27 mouse cellular contexts compared by ENCODE assay signal in the genomic region with DNA sequence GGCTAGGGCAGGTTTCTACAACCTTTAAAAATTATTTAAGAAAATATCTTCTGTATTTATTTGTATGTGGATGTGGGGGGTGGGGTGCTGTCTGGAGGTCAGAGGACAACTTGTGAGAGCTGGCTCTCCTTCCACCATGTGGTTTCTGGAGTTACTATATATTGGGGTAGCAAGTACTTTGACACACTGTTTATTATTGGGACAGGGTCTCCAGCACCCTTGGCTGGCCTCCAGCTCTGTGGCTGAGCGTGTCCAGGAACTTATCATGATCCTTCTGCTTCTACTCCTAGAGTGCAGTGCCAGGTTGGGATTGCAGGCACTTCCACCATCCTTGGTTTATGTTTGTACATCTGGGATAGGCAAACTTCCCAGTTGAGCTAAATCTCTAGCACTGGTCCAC. TPM values are rescaled to one million over a fixed set of nuclear protein-coding genes. Genes with fewer than 3 reads are reported as not detected.
DNase-seq lines count a peak whose midpoint lies in the region; ATAC-seq lines count a peak whose summit lies in the region.
"Had no signal": no experiment of that assay in that cellular context is flagged by ENCODE, and none has a peak within 500 bp of the region (broad histone marks: within the 10 kb centered on the region; RNA-seq: fewer than 3 reads in every experiment).

No protein-coding gene starts in this region.

- WGBS in forebrain, embryonic 16.5 days = 59% methylated on average over 1 of the region's 1 CpGs
- 78% methylated on average over 1 of the region's 1 CpGs for WGBS in forebrain, embryonic 12.5 days
- 24% methylated on average over 1 of the region's 1 CpGs for WGBS in heart, embryonic 16.5 days
- WGBS in intestine, embryonic 16.5 days = 46% methylated on average over 1 of the region's 1 CpGs
- 43% methylated on average over 1 of the region's 1 CpGs for WGBS in stomach, embryonic 14.5 days

- no peaks in the 10 kb centered on the region for H3K27me3 ChIP-seq in forebrain, embryonic 16.5 days (replicated peaks; ENCODE audit: control insufficient read depth, insufficient read depth, low read length)
- no peaks in the 10 kb centered on the region for H3K27me3 ChIP-seq in forebrain, embryonic 12.5 days
- H3K27me3 ChIP-seq in heart, embryonic 16.5 days (ENCODE audit: control insufficient read depth, insufficient read depth, low read length) = no peaks in the 10 kb centered on the region
- no peaks in the 10 kb centered on the region for H3K27me3 ChIP-seq in intestine, embryonic 16.5 days (replicated peaks; ENCODE audit: control insufficient read depth, insufficient read depth, low read length)
- H3K27me3 ChIP-seq in stomach, embryonic 14.5 days (ENCODE audit: control insufficient read depth, insufficient read depth, low read length) = no peaks in the 10 kb centered on the region
- H3K27me3 ChIP-seq: CH12.LX; limb, embryonic 13.5 days; liver, embryonic 12.5 days had no signal

- no peak for DNase-seq in heart, postnatal 10 days
- no peak for DNase-seq in Muller cell, postnatal 12 days (ENCODE audit: inconsistent ontology term)
- DNase-seq: adrenal gland, adult 2 months; B cell, adult 2 months; cerebellum, adult 11-12 months; cerebellum, postnatal 25 days; kidney, adult 18-20 months; layer of hippocampus, adult 9-11 months; lung, adult 18-20 months; right cerebral cortex, adult 18-20 months; right cerebral cortex, postnatal 4 days; thymus, postnatal 14 days had no signal

- H3K27ac ChIP-seq in forebrain, embryonic 16.5 days (ENCODE audit: low read length) = peak overlapping the region; percentile 50; the same call in 1 of the 2 replicates
- no peak overlapping the region for H3K27ac ChIP-seq in forebrain, embryonic 12.5 days
- H3K27ac ChIP-seq in heart, embryonic 16.5 days (ENCODE audit: low read length) = peak overlapping the region; percentile 27; the same call in 1 of the 2 replicates
- H3K27ac ChIP-seq in intestine, embryonic 16.5 days (ENCODE audit: low read length) = no peak overlapping the region
- H3K27ac ChIP-seq in stomach, embryonic 14.5 days (ENCODE audit: low read length) = no peak overlapping the region
- H3K27ac ChIP-seq: hindbrain, postnatal 0 days; kidney, postnatal 0 days; liver, embryonic 12.5 days; midbrain, embryonic 10.5 days had no signal

- H3K9me3 ChIP-seq in forebrain, embryonic 16.5 days (ENCODE audit: control insufficient read depth, low read length) = no peaks in the 10 kb centered on the region
- no peaks in the 10 kb centered on the region for H3K9me3 ChIP-seq in forebrain, embryonic 12.5 days
- no peaks in the 10 kb centered on the region for H3K9me3 ChIP-seq in heart, embryonic 16.5 days (replicated peaks; ENCODE audit: control insufficient read depth, low read length)
- no peaks in the 10 kb centered on the region for H3K9me3 ChIP-seq in intestine, embryonic 16.5 days (ENCODE audit: control insufficient read depth, low read length)
- H3K9me3 ChIP-seq in stomach, embryonic 14.5 days (ENCODE audit: control insufficient read depth, low read depth, low read length) = no peaks in the 10 kb centered on the region
- H3K9me3 ChIP-seq: G1E; limb, embryonic 13.5 days; liver, embryonic 12.5 days; midbrain, embryonic 10.5 days had no signal

- H3K4me3 ChIP-seq in forebrain, embryonic 16.5 days (replicated peaks; ENCODE audit: low read length) = no peak overlapping the region
- no peak overlapping the region for H3K4me3 ChIP-seq in forebrain, embryonic 12.5 days (replicated peaks)
- H3K4me3 ChIP-seq in heart, embryonic 16.5 days (ENCODE audit: low read length) = no peak overlapping the region
- H3K4me3 ChIP-seq in intestine, embryonic 16.5 days (ENCODE audit: low read length) = no peak overlapping the region
- H3K4me3 ChIP-seq in stomach, embryonic 14.5 days (ENCODE audit: low read depth, low read length) = no peak overlapping the region
- H3K4me3 ChIP-seq: limb, embryonic 13.5 days; liver, embryonic 12.5 days; midbrain, embryonic 10.5 days had no signal

- H3K9ac ChIP-seq in forebrain, embryonic 16.5 days (replicated peaks; ENCODE audit: low read depth, low read length) = no peak overlapping the region
- H3K9ac ChIP-seq in forebrain, embryonic 12.5 days = no peak overlapping the region
- H3K9ac ChIP-seq in heart, embryonic 16.5 days (ENCODE audit: low read length) = no peak overlapping the region
- H3K9ac ChIP-seq in intestine, embryonic 16.5 days (ENCODE audit: low read depth, low read length) = no peak overlapping the region
- H3K9ac ChIP-seq in stomach, embryonic 14.5 days (replicated peaks; ENCODE audit: low read depth, low read length) = no peak overlapping the region
- H3K9ac ChIP-seq: limb, embryonic 13.5 days; liver, embryonic 12.5 days had no signal

- ATAC-seq in forebrain, embryonic 16.5 days = no peak
- no peak for ATAC-seq in forebrain, embryonic 12.5 days (ENCODE audit: low FRiP score)
- no peak for ATAC-seq in heart, embryonic 16.5 days (replicated peaks; ENCODE audit: extremely low read depth, insufficient read depth, low FRiP score)
- ATAC-seq in intestine, embryonic 16.5 days = peak; percentile 26; the same call in 1 of the 2 replicates
- ATAC-seq in stomach, embryonic 14.5 days (ENCODE audit: insufficient number of reproducible peaks, insufficient read depth, low FRiP score, low read depth) = peak; percentile 10; the same call in 1 of the 2 replicates
- ATAC-seq: hindbrain, postnatal 0 days; liver, embryonic 12.5 days; midbrain, embryonic 16.5 days had no signal

- no peak overlapping the region for H3K4me2 ChIP-seq in forebrain, embryonic 16.5 days (ENCODE audit: low read length)
- H3K4me2 ChIP-seq in forebrain, embryonic 12.5 days = no peak overlapping the region
- no peak overlapping the region for H3K4me2 ChIP-seq in heart, embryonic 16.5 days (ENCODE audit: low read depth, low read length)
- H3K4me2 ChIP-seq in intestine, embryonic 16.5 days (ENCODE audit: low read depth, low read length) = no peak overlapping the region
- H3K4me2 ChIP-seq in stomach, embryonic 14.5 days (replicated peaks; ENCODE audit: low read depth, low read length) = no peak overlapping the region
- H3K4me2 ChIP-seq: limb, embryonic 13.5 days; liver, embryonic 12.5 days had no signal

- no peaks in the 10 kb centered on the region for H3K36me3 ChIP-seq in forebrain, embryonic 16.5 days (ENCODE audit: control insufficient read depth, insufficient read depth)
- no peaks in the 10 kb centered on the region for H3K36me3 ChIP-seq in forebrain, embryonic 12.5 days (replicated peaks)
- no peaks in the 10 kb centered on the region for H3K36me3 ChIP-seq in heart, embryonic 16.5 days (ENCODE audit: control insufficient read depth, insufficient read depth)
- H3K36me3 ChIP-seq in intestine, embryonic 16.5 days (ENCODE audit: control insufficient read depth, insufficient read depth, low read length) = no peaks in the 10 kb centered on the region
- no peaks in the 10 kb centered on the region; the same call in 1 of the 2 replicates for H3K36me3 ChIP-seq in stomach, embryonic 14.5 days (ENCODE audit: control insufficient read depth, insufficient read depth, low read length)
- H3K36me3 ChIP-seq: limb, embryonic 13.5 days had no signal

- H3K4me1 ChIP-seq in forebrain, embryonic 16.5 days (replicated peaks; ENCODE audit: control insufficient read depth, insufficient read depth, low read length) = peaks cover 8% of the 10 kb centered on the region
- peaks cover 4% of the 10 kb centered on the region; the same call in 1 of the 2 replicates for H3K4me1 ChIP-seq in forebrain, embryonic 12.5 days
- H3K4me1 ChIP-seq in heart, embryonic 16.5 days (ENCODE audit: control insufficient read depth, insufficient read depth, low read length) = peaks cover 30% of the 10 kb centered on the region
- peaks cover 13% of the 10 kb centered on the region for H3K4me1 ChIP-seq in intestine, embryonic 16.5 days (ENCODE audit: control insufficient read depth, insufficient read depth, low read length)
- H3K4me1 ChIP-seq in stomach, embryonic 14.5 days (ENCODE audit: control insufficient read depth, insufficient read depth, low read length) = peaks cover 7% of the 10 kb centered on the region

- intact Hi-C loops in heart, postnatal 10 days (cut with DNase I) = no loop called here

RNA-seq across cellular contexts. Expression of a gene that starts 9.6 kb away (rescaled TPM):
- polyA plus RNA-seq in forebrain, embryonic 16.5 days (2015; fragmentation: Nextera tagmentation; extraction: Ambion mirVana) = not detected in 2 replicates
- polyA plus RNA-seq in forebrain, embryonic 12.5 days (2016; fragmentation: Nextera tagmentation; extraction: Ambion mirVana) = 1.1 TPM in 1 of 2 replicates, not detected in the other
- 0.75 TPM in 1 of 2 replicates, not detected in the other for polyA plus RNA-seq in heart, embryonic 16.5 days (2015; fragmentation: Nextera tagmentation; extraction: Ambion mirVana)
- total RNA-seq in heart, postnatal 10 days (2021) = under 1 TPM in 1 of 2 experiments, not detected in 1; 0.65 TPM
- polyA plus RNA-seq in intestine, embryonic 16.5 days (2015; fragmentation: Nextera tagmentation; extraction: Ambion mirVana) = 0.81 and 2.1 TPM in 2 replicates
- 1.2 and 2.1 TPM in 2 replicates for polyA plus RNA-seq in stomach, embryonic 14.5 days (2014; fragmentation: Nextera tagmentation; extraction: Ambion mirVana)
- total RNA-seq: hindbrain, postnatal 0 days had no signal
- polyA plus RNA-seq: hindbrain, embryonic 11.5 days; large intestine, adult 2 months; midbrain, embryonic 16.5 days had no signal

RNA-seq across cellular contexts. Expression of a gene that starts 10.1 kb away (rescaled TPM):
- 56.7 and 70.2 TPM in 2 replicates for polyA plus RNA-seq in forebrain, embryonic 16.5 days (2015; fragmentation: Nextera tagmentation; extraction: Ambion mirVana)
- polyA plus RNA-seq in forebrain, embryonic 12.5 days (2016; fragmentation: Nextera tagmentation; extraction: Ambion mirVana) = 85.3 and 88.5 TPM in 2 replicates
- 61.3 and 67.6 TPM in 2 replicates for polyA plus RNA-seq in heart, embryonic 16.5 days (2015; fragmentation: Nextera tagmentation; extraction: Ambion mirVana)
- total RNA-seq in heart, postnatal 10 days (2021) = 10 to 100 TPM; 87.3 to 98.4 TPM
- 66.9 and 74.3 TPM in 2 replicates for polyA plus RNA-seq in intestine, embryonic 16.5 days (2015; fragmentation: Nextera tagmentation; extraction: Ambion mirVana)
- polyA plus RNA-seq in stomach, embryonic 14.5 days (2014; fragmentation: Nextera tagmentation; extraction: Ambion mirVana) = 101 and 118 TPM in 2 replicates

Comparison
In these comparisons a context has a peak if more than half of its experiments do, and no peak if none do; other contexts are left out.
1. H3K27ac ChIP-seq: peak in forebrain, embryonic 16.5 days (single experiment) and heart, embryonic 16.5 days (single experiment); none in forebrain, embryonic 12.5 days (single experiment), intestine, embryonic 16.5 days (single experiment) and stomach, embryonic 14.5 days (single experiment).
2. ATAC-seq: peak in intestine, embryonic 16.5 days (single experiment) and stomach, embryonic 14.5 days (single experiment); none in forebrain, embryonic 16.5 days (single experiment), forebrain, embryonic 12.5 days (single experiment) and heart, embryonic 16.5 days (single experiment).